Mouse (Mus musculus): ENCODE measurements around the gene Naa11.

- TF ChIP-seq CTCF (IDR thresholded peaks at IDR 0.05; ENCODE audit: low read depth): no peak
- no peak for TF ChIP-seq EP300 (IDR thresholded peaks at IDR 0.05; ENCODE audit: low read depth)
Observed at GRCm38 (mm10) chr5:97364781-97365180, 27.4 kb downstream of the Naa11 start.

Data from liver, embryonic 14.5 days (tissue).